Mouse (Mus musculus) heart, embryonic 14.5 days (tissue): ENCODE measurements around the gene Nrxn3. TPM values are rescaled to one million over a fixed set of nuclear protein-coding genes. Genes with fewer than 3 reads are reported as not detected.

Source experiments
- ATAC-seq: fragments of 200-750 bp; cut with Nextera tagmentation; 2 replicates; pipeline ENCODE4 v1.8.0; 2017; ENCODE audit warnings: low read depth, moderate TSS enrichment; ENCODE audit not compliant: insufficient number of reproducible peaks, insufficient read depth, low FRiP score
- H3K27ac ChIP-seq, 2 experiments: fragments of 200-500 bp in 1 of 2; fragments of 300-500 bp in 1 of 2; sonication (generic) in 1 of 2; replicated peaks in 1 of 2; 2 replicates each; pipeline ENCODE4 v1.5.1; 2012 to 2014; ENCODE audit warnings: low read depth in 2 of 2, low read length in 2 of 2, control low read depth in 1 of 2, mild to moderate bottlenecking in 1 of 2, mixed read lengths in 1 of 2; ENCODE audit not compliant: control insufficient read depth in 1 of 2, insufficient read depth in 1 of 2
- H3K27me3 ChIP-seq: fragments of 300-500 bp; sonication (generic); 2 replicates; pipeline ENCODE4 v1.6.1; 2014; ENCODE audit warnings: mild to moderate bottlenecking, low read length, control low read depth; ENCODE audit not compliant: control insufficient read depth, insufficient read depth
- H3K36me3 ChIP-seq: fragments of 300-500 bp; sonication (generic); 2 replicates; pipeline ENCODE4 v1.6.1; 2014; ENCODE audit warnings: mild to moderate bottlenecking, control low read depth, low read length, mixed read lengths; ENCODE audit not compliant: control insufficient read depth, insufficient read depth
- H3K4me1 ChIP-seq, 2 experiments: fragments of 200-500 bp in 1 of 2; fragments of 300-500 bp in 1 of 2; sonication (generic) in 1 of 2; 2 replicates each; pipeline ENCODE4 v1.6.1; 2012 to 2014; ENCODE audit warnings: low read length in 2 of 2, control low read depth in 1 of 2, mixed read lengths in 1 of 2; ENCODE audit not compliant: control insufficient read depth in 2 of 2, insufficient read depth in 2 of 2
- H3K4me2 ChIP-seq: fragments of 300-500 bp; sonication (generic); 2 replicates; pipeline ENCODE4 v1.6.1; 2014; ENCODE audit warnings: mild to moderate bottlenecking, low read length
- H3K4me3 ChIP-seq, 2 experiments: fragments of 200-500 bp in 1 of 2; fragments of 300-500 bp in 1 of 2; sonication (generic) in 1 of 2; 2 replicates each; pipeline ENCODE4 v1.5.1; 2012 to 2014; ENCODE audit warnings: low read length in 2 of 2, mild to moderate bottlenecking in 2 of 2, control low read depth in 1 of 2, low read depth in 1 of 2, moderate library complexity in 1 of 2; ENCODE audit not compliant: control insufficient read depth in 1 of 2, insufficient read depth in 1 of 2
- H3K9ac ChIP-seq: fragments of 300-500 bp; sonication (generic); 2 replicates; pipeline ENCODE4 v1.6.1; 2014; ENCODE audit warnings: mild to moderate bottlenecking, low read length
- H3K9me3 ChIP-seq: fragments of 300-500 bp; sonication (generic); 2 replicates; pipeline ENCODE4 v1.6.1; 2016; ENCODE audit warnings: low read length, control low read depth; ENCODE audit not compliant: control insufficient read depth
- WGBS: fragments of 180-500 bp; shearing (Covaris S2); extraction: QIAGEN DNeasy Blood & Tissue Kit; methylation state at CpG from one replicate; pipeline ENCODE4 v1.1.7; 2014; 5-methylcytosine and 5-hydroxymethylcytosine counted together
- polyA plus RNA-seq: library from polyadenylated mRNA; unstranded; fragments of >200 nt; fragmentation: Nextera tagmentation; extraction: Ambion mirVana; gene quantifications from 2 replicates; pipeline ENCODE4 v1.2.1, GENCODE M21; 2014

Gene Nrxn3
- polyA plus RNA-seq, 1 experiment from 2014 or later, result 1.7 TPM

GRCm38 (mm10) chr12:88726316-88726715, 3.6 kb downstream of the Nrxn3 start:
- ATAC-seq, result no peak
- 84% methylated on average over 13 of the region's 13 CpGs for WGBS
- Histone ChIP-seq H3K27me3 (no peaks in the 10 kb centered on the region), H3K36me3 (no peaks in the 10 kb centered on the region), H3K4me2 (no peak overlapping the region), H3K9me3 (no peaks in the 10 kb centered on the region), H3K9ac (no peak overlapping the region), H3K4me3 (no peak overlapping the region), H3K4me1 (no peaks in the 10 kb centered on the region), H3K27ac (no peak overlapping the region)

GRCm38 (mm10) chr12:88726755-88727154, 4.1 kb downstream of the Nrxn3 start:
- ATAC-seq, result no peak
- Histone ChIP-seq H3K9me3 (no peaks in the 10 kb centered on the region), H3K4me1 (no peaks in the 10 kb centered on the region)

GRCm38 (mm10) chr12:88730720-88731119, 8.0 kb downstream of the Nrxn3 start:
- no peak for ATAC-seq
- Histone ChIP-seq H3K36me3 (no peaks in the 10 kb centered on the region), H3K4me2 (no peak overlapping the region), H3K27me3 (no peaks in the 10 kb centered on the region), H3K27ac (no peak overlapping the region), H3K9ac (no peak overlapping the region), H3K9me3 (no peaks in the 10 kb centered on the region), H3K4me1 (no peaks in the 10 kb centered on the region), H3K4me3 (no peak overlapping the region)
- 44% methylated on average over 2 of the region's 2 CpGs for WGBS

More at GRCm38 (mm10) chr12:88726755-88727154, 4.1 kb downstream of the Nrxn3 start:
- Histone ChIP-seq H3K27ac (no peak overlapping the region), H3K36me3 (no peaks in the 10 kb centered on the region), H3K27me3 (no peaks in the 10 kb centered on the region), H3K9ac (no peak overlapping the region), H3K4me2 (no peak overlapping the region), H3K4me3 (no peak overlapping the region)
- 79% methylated on average over 6 of the region's 6 CpGs for WGBS

- Histone ChIP-seq H3K4me3 (no peak overlapping the region), H3K9me3 (no peaks in the 10 kb centered on the region), H3K36me3 (no peaks in the 10 kb centered on the region), H3K4me1 (no peaks in the 10 kb centered on the region), H3K4me2 (no peak overlapping the region), H3K27ac (no peak overlapping the region), H3K27me3 (no peaks in the 10 kb centered on the region), H3K9ac (no peak overlapping the region)
- no peak for ATAC-seq
- WGBS, result 28% methylated on average over 1 of the region's 1 CpGs
Measured at GRCm38 (mm10) chr12:88735045-88735444, 12.4 kb downstream of the Nrxn3 start.

- no peak for ATAC-seq
- Histone ChIP-seq H3K27me3 (no peaks in the 10 kb centered on the region), H3K9ac (no peak overlapping the region), H3K4me2 (no peak overlapping the region), H3K27ac (no peak overlapping the region), H3K36me3 (no peaks in the 10 kb centered on the region), H3K9me3 (no peaks in the 10 kb centered on the region), H3K4me1 (no peaks in the 10 kb centered on the region), H3K4me3 (no peak overlapping the region)
- WGBS, result 64% methylated on average over 4 of the region's 4 CpGs
Measured at GRCm38 (mm10) chr12:88737081-88737480, 14.4 kb downstream of the Nrxn3 start.

- 56% methylated on average over 4 of the region's 4 CpGs for WGBS
Measured at GRCm38 (mm10) chr12:88738616-88739015, 15.9 kb downstream of the Nrxn3 start.

GRCm38 (mm10) chr12:88746788-88747187, 24.1 kb downstream of the Nrxn3 start:
- WGBS, result 69% methylated on average over 5 of the region's 5 CpGs
- Histone ChIP-seq H3K4me2 (no peak overlapping the region), H3K27me3 (no peaks in the 10 kb centered on the region), H3K36me3 (no peaks in the 10 kb centered on the region), H3K4me3 (no peak overlapping the region), H3K27ac (no peak overlapping the region), H3K9me3 (no peaks in the 10 kb centered on the region), H3K9ac (no peak overlapping the region), H3K4me1 (no peaks in the 10 kb centered on the region)
- ATAC-seq, result no peak

More at GRCm38 (mm10) chr12:88738616-88739015, 15.9 kb downstream of the Nrxn3 start:
- Histone ChIP-seq H3K9me3 (no peaks in the 10 kb centered on the region), H3K9ac (no peak overlapping the region), H3K27me3 (no peaks in the 10 kb centered on the region), H3K27ac (no peak overlapping the region), H3K4me3 (no peak overlapping the region), H3K4me1 (no peaks in the 10 kb centered on the region), H3K4me2 (no peak overlapping the region), H3K36me3 (no peaks in the 10 kb centered on the region)
- no peak for ATAC-seq

GRCm38 (mm10) chr12:88764791-88765190, 42.1 kb downstream of the Nrxn3 start:
- 61% methylated on average over 2 of the region's 2 CpGs for WGBS

More at GRCm38 (mm10) chr12:88764791-88765190, 42.1 kb downstream of the Nrxn3 start:
- no peak overlapping the region for H3K9ac ChIP-seq
- no peak for ATAC-seq
- H3K4me3 ChIP-seq, result no peak overlapping the region
- no peaks in the 10 kb centered on the region for H3K4me1 ChIP-seq
- no peaks in the 10 kb centered on the region for H3K9me3 ChIP-seq
- no peak overlapping the region for H3K27ac ChIP-seq
- no peaks in the 10 kb centered on the region for H3K27me3 ChIP-seq
- H3K36me3 ChIP-seq, result no peaks in the 10 kb centered on the region
- no peak overlapping the region for H3K4me2 ChIP-seq
